Mouse (Mus musculus) heart, adult 2 months (tissue): ENCODE results near the gene Actn2. TPM values are rescaled to one million over a fixed set of nuclear protein-coding genes. Genes with fewer than 3 reads are reported as not detected.

Experiments used
- DNase-seq, 2 experiments: peaks; one replicate each; pipeline ENCODE4 v3.0.0; 2021
- H3K27ac ChIP-seq: fragments of 200-600 bp; 2 replicates; pipeline ENCODE4 v1.8.1; 2022
- H3K27me3 ChIP-seq: fragments of 200-500 bp; 2 replicates; pipeline ENCODE4 v1.6.1; 2012; ENCODE audit warnings: mild to moderate bottlenecking, low read length, inconsistent platforms, mixed read lengths; ENCODE audit not compliant: control insufficient read depth, insufficient read depth
- H3K36me3 ChIP-seq: fragments of 200-500 bp; 2 replicates; pipeline ENCODE4 v1.6.1; 2012; ENCODE audit warnings: low read length, inconsistent platforms; ENCODE audit not compliant: control insufficient read depth, insufficient read depth
- H3K4me1 ChIP-seq: fragments of 200-500 bp; 2 replicates; pipeline ENCODE4 v1.6.1; 2011; ENCODE audit warnings: low read length; ENCODE audit not compliant: control insufficient read depth, insufficient read depth
- H3K4me3 ChIP-seq: fragments of 200-600 bp; 2 replicates; pipeline ENCODE4 v1.8.1; 2022
- H3K79me2 ChIP-seq: fragments of 200-500 bp; replicated peaks from 2 replicates; pipeline ENCODE4 v1.6.1; 2012; ENCODE audit warnings: mild to moderate bottlenecking, inconsistent platforms, low read length, moderate library complexity, mixed read lengths; ENCODE audit not compliant: control insufficient read depth, insufficient read depth
- H3K9ac ChIP-seq: fragments of 200-500 bp; 2 replicates; pipeline ENCODE4 v1.6.1; 2012; ENCODE audit warnings: low read depth, mild to moderate bottlenecking, control low read depth, inconsistent platforms, low read length, mixed read lengths
- CTCF ChIP-seq: fragments of 200-600 bp; IDR thresholded peaks from 2 replicates; pipeline ENCODE4 v1.8.1; 2022; ENCODE audit warnings: antibody characterized with exemption, mild to moderate bottlenecking, moderate library complexity
- EP300 ChIP-seq: fragments of 200-500 bp; IDR thresholded peaks from 2 replicates; pipeline ENCODE4 v1.6.1; 2011; ENCODE audit warnings: low read depth, low read length, control low read depth; ENCODE audit not compliant: insufficient read depth
- POLR2A ChIP-seq: fragments of 200-500 bp; IDR thresholded peaks from 2 replicates; pipeline ENCODE4 v1.6.1; 2011; ENCODE audit warnings: mild to moderate bottlenecking, low read depth, low read length, control low read depth; ENCODE audit not compliant: insufficient read depth
- WGBS: fragments of 180-500 bp; shearing (Covaris S2); methylation state at CpG from one replicate; pipeline ENCODE4 v1.1.7; 2018; 5-methylcytosine and 5-hydroxymethylcytosine counted together
- intact Hi-C: fragments of 180-260 bp; cut with DNase I; formaldehyde crosslinking; loops from one replicate; pipeline ENCODE4 v1.15.1; 2025
- polyA plus RNA-seq: library from polyadenylated mRNA; depleted of rRNA; stranded (reverse); fragments of >200 nt; gene quantifications from 2 replicates; pipeline ENCODE4 v1.2.3, GENCODE M21; 2012
- total RNA-seq, 2 experiments: library from RNA; stranded (reverse); gene quantifications; 2 replicates each; pipeline ENCODE4 v1.2.3; 2021

The Actn2 gene
- total and polyA plus RNA-seq, 3 experiments = 1,397 to 1,900 (median 1,781) TPM

- Histone ChIP-seq H3K79me2 (peaks cover 7% of the 10 kb centered on the region), H3K27ac (no peak overlapping the region), H3K9ac (no peak overlapping the region; the same call in 1 of the 2 replicates), H3K4me1 (peaks cover 11% of the 10 kb centered on the region), H3K27me3 (no peaks in the 10 kb centered on the region), H3K4me3 (no peak overlapping the region), H3K36me3 (peaks cover 24% of the 10 kb centered on the region)
- DNase-seq = no peak
- TF ChIP-seq POLR2A (no peak), CTCF (no peak), EP300 (no peak)
- 53% methylated on average over 4 of the region's 4 CpGs for WGBS
- intact Hi-C loops = no loop called here
These were observed 12.2 kb downstream of the Actn2 start for GRCm38 (mm10) chr13:12328392-12328791.

- H3K27ac ChIP-seq = peak overlapping the region; percentile 22
- H3K79me2 ChIP-seq = peaks cover 7% of the 10 kb centered on the region
- peaks cover 9% of the 10 kb centered on the region for H3K4me1 ChIP-seq
- no peak for TF ChIP-seq EP300
- no peak for TF ChIP-seq POLR2A
- TF ChIP-seq CTCF = no peak
- peaks cover 24% of the 10 kb centered on the region for H3K36me3 ChIP-seq
- intact Hi-C loops = no loop called here
- no peak overlapping the region for H3K4me3 ChIP-seq
- WGBS = 72% methylated on average over 6 of the region's 6 CpGs
- no peak for DNase-seq
- H3K27me3 ChIP-seq = no peaks in the 10 kb centered on the region
- no peak overlapping the region; the same call in 1 of the 2 replicates for H3K9ac ChIP-seq
These were observed 13.0 kb downstream of the Actn2 start for GRCm38 (mm10) chr13:12327577-12327976.

- intact Hi-C loops = no loop called here
- Histone ChIP-seq H3K4me1 (peaks cover 4% of the 10 kb centered on the region; the same call in 1 of the 2 replicates), H3K79me2 (no peaks in the 10 kb centered on the region; the same call in 1 of the 2 replicates), H3K27me3 (no peaks in the 10 kb centered on the region), H3K4me3 (no peak overlapping the region), H3K27ac (peak overlapping the region; percentile 90), H3K9ac (peak overlapping the region; percentile 29; the same call in 1 of the 2 replicates), H3K36me3 (peaks cover 25% of the 10 kb centered on the region)
- 55% methylated on average over 12 of the region's 12 CpGs for WGBS
- peak in 1 of 2 experiments; percentile 48 for DNase-seq
- no peak for TF ChIP-seq EP300
These were observed 17.4 kb downstream of the Actn2 start for GRCm38 (mm10) chr13:12323076-12323625.

GRCm38 (mm10) chr13:12320148-12320547, 20.4 kb downstream of the Actn2 start:
- Histone ChIP-seq H3K27ac (peak overlapping the region; percentile 90), H3K27me3 (no peaks in the 10 kb centered on the region), H3K36me3 (peaks cover 17% of the 10 kb centered on the region), H3K4me3 (no peak overlapping the region), H3K79me2 (no peaks in the 10 kb centered on the region; the same call in none of the 2 replicates), H3K4me1 (peaks cover 5% of the 10 kb centered on the region; the same call in 1 of the 2 replicates), H3K9ac (peak overlapping the region; percentile 53)
- DNase-seq = no peak
- TF ChIP-seq POLR2A (peak; percentile 43; the same call in 1 of the 2 replicates), CTCF (no peak), EP300 (no peak)
- intact Hi-C loops = no loop called here
- WGBS = 52% methylated on average over 2 of the region's 2 CpGs

- peak overlapping the region; percentile 90 for H3K27ac ChIP-seq
- H3K4me1 ChIP-seq = peaks cover 8% of the 10 kb centered on the region; the same call in 1 of the 2 replicates
- no peaks in the 10 kb centered on the region for H3K27me3 ChIP-seq
- no peak overlapping the region for H3K4me3 ChIP-seq
- DNase-seq = peak in 1 of 2 experiments; percentile 39
- TF ChIP-seq EP300 (no peak), CTCF (no peak), POLR2A (no peak)
- H3K79me2 ChIP-seq = no peaks in the 10 kb centered on the region; the same call in none of the 2 replicates
- peaks cover 14% of the 10 kb centered on the region for H3K36me3 ChIP-seq
- intact Hi-C loops = no loop called here
- H3K9ac ChIP-seq = no peak overlapping the region; the same call in 1 of the 2 replicates
- 40% methylated on average over 5 of the region's 5 CpGs for whole genome bisulfite sequencing
These were observed 22.5 kb downstream of the Actn2 start for GRCm38 (mm10) chr13:12318017-12318416.

GRCm38 (mm10) chr13:12317191-12317765, 23.3 kb downstream of the Actn2 start:
- Histone ChIP-seq H3K79me2 (no peaks in the 10 kb centered on the region; the same call in none of the 2 replicates), H3K27ac (peak overlapping the region; percentile 90), H3K36me3 (peaks cover 16% of the 10 kb centered on the region), H3K9ac (no peak overlapping the region), H3K4me1 (peaks cover 8% of the 10 kb centered on the region; the same call in 1 of the 2 replicates), H3K27me3 (no peaks in the 10 kb centered on the region), H3K4me3 (no peak overlapping the region)
- WGBS = 19% methylated on average over 6 of the region's 6 CpGs
- intact Hi-C loops = no loop called here
- DNase-seq = peak in 1 of 2 experiments; percentile 54
- no peak for TF ChIP-seq CTCF
- peak; percentile 49; the same call in 1 of the 2 replicates for TF ChIP-seq EP300
- TF ChIP-seq POLR2A = no peak
